Mouse (Mus musculus) stomach, embryonic 14.5 days (tissue): Measurements from ENCODE around the gene Ankrd22. TPM values are rescaled to one million over a fixed set of nuclear protein-coding genes. Genes with fewer than 3 reads are reported as not detected.

Source experiments
- ATAC-seq: fragments of 200-750 bp; cut with Nextera tagmentation; 2 replicates; pipeline ENCODE4 v1.8.0; 2017; ENCODE audit warnings: low read depth, moderate TSS enrichment; ENCODE audit not compliant: insufficient number of reproducible peaks, insufficient read depth, low FRiP score
- H3K27ac ChIP-seq: fragments of 300-500 bp; sonication (generic); 2 replicates; pipeline ENCODE4 v1.5.1; 2014; ENCODE audit warnings: mild to moderate bottlenecking, low read length, moderate library complexity, mixed read lengths
- H3K27me3 ChIP-seq: fragments of 300-500 bp; sonication (generic); 2 replicates; pipeline ENCODE4 v1.6.1; 2014; ENCODE audit warnings: low read length, control low read depth, mixed read lengths; ENCODE audit not compliant: control insufficient read depth, insufficient read depth
- H3K36me3 ChIP-seq: fragments of 300-500 bp; sonication (generic); 2 replicates; pipeline ENCODE4 v1.6.1; 2014; ENCODE audit warnings: mild to moderate bottlenecking, control low read depth, low read length, moderate library complexity, mixed read lengths; ENCODE audit not compliant: control insufficient read depth, insufficient read depth
- H3K4me1 ChIP-seq: fragments of 300-500 bp; sonication (generic); 2 replicates; pipeline ENCODE4 v1.6.1; 2014; ENCODE audit warnings: low read length, control low read depth, mixed read lengths; ENCODE audit not compliant: control insufficient read depth, insufficient read depth
- H3K4me2 ChIP-seq: fragments of 300-500 bp; sonication (generic); replicated peaks from 2 replicates; pipeline ENCODE4 v1.6.1; 2014; ENCODE audit warnings: low read depth, low read length, control low read depth
- H3K4me3 ChIP-seq: fragments of 300-500 bp; sonication (generic); 2 replicates; pipeline ENCODE4 v1.5.1; 2014; ENCODE audit warnings: low read depth, low read length, control low read depth
- H3K9ac ChIP-seq: fragments of 300-500 bp; sonication (generic); replicated peaks from 2 replicates; pipeline ENCODE4 v1.6.1; 2014; ENCODE audit warnings: low read depth, mild to moderate bottlenecking, control low read depth, low read length, moderate library complexity, mixed read lengths
- H3K9me3 ChIP-seq: fragments of 300-500 bp; sonication (generic); 2 replicates; pipeline ENCODE4 v1.6.1; 2016; ENCODE audit warnings: low read depth, low read length, control low read depth; ENCODE audit not compliant: control insufficient read depth
- WGBS: fragments of 180-500 bp; shearing (Covaris S2); extraction: QIAGEN DNeasy Blood & Tissue Kit; methylation state at CpG from one replicate; pipeline ENCODE4 v1.1.7; 2014; 5-methylcytosine and 5-hydroxymethylcytosine counted together
- polyA plus RNA-seq: library from polyadenylated mRNA; unstranded; fragments of >200 nt; fragmentation: Nextera tagmentation; extraction: Ambion mirVana; gene quantifications from 2 replicates; pipeline ENCODE4 v1.2.1, GENCODE M21; 2014

The Ankrd22 gene
- polyA plus RNA-seq, 1 experiment from 2014 or later = 3.5 TPM

DNA sequence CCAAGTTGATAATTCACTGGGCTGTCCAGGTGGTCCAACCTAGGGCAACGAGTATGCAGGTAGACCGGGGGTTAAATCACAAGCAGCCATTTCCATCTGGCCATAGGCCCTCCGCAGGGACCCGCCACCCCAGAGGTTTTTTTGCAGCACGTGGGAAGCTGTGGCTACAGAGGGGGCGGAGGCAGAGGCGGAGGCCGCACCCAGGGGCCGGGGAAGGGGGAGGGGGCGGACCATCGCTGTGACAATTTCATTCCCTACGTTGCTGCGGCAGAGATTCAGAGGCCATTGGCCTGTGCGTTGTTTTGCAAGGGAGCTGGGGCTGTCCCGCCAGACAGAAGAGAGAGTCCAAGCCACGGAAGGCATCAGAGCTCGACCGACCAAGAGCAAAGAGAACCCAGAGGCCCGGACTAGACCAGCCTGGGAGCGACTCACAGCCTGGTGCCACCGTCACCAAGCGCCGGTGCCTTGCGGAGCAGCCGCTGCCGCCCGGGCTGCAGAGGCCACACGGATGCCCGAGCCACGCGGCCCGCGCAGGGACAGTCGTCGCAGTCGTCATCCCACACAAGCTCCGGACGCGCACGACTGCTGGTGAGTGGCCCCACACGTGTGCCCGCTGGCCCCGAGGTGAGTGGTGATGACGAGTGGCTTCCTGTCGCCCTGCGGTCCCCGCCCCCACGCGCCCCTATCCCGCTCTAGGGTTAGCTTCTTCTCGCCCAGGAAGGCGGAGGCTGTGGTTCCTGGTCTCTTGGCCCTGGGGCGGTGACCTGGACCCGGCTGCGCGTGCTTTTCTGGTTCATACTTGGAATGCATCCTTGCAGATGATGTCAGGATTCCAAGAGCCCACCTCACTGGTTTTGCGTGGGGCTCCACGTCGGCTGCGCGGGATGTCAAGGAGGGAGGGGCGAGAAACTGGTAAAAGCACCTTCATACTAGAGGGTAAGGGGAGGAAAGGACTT lies 26.4 kb upstream of the Ankrd22 start, which contains the start of gene Stambpl1:
Gene Stambpl1 (plus strand): TSS at position 222 of the 956 bp plus-strand sequence.
- Histone ChIP-seq H3K27ac (no peak within 1 kb of the TSS), H3K4me2 (peak within 1 kb of the TSS; percentile 70), H3K4me3 (peak within 1 kb of the TSS; percentile 52), H3K9ac (peak within 1 kb of the TSS; percentile 39; the same call in 1 of the 2 replicates), H3K27me3 (no peaks in the 10 kb centered on the region), H3K36me3 (no peaks in the 10 kb centered on the region), H3K4me1 (peaks cover 4% of the 10 kb centered on the region; the same call in 1 of the 2 replicates), H3K9me3 (no peaks in the 10 kb centered on the region)
- WGBS = under 1% methylated on average over 62 of the region's 62 CpGs
- ATAC-seq = peak; percentile 87

DNA sequence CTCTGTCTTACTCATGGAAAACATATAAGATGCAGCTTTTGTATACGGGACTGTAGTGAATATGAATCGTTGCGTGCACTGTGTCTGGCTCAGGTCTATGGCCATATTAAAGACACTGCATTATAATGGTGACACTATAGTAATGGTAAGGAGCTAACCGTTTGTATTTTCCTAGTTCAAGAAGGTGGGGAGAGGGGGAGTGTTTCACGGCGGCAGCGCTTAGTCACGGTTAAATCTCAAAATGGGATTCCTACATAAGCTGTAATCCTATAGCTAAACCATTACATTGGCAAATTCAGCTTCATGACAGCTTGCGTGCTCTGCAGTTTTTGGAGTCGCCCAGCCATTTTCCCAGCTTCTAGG lies 25.8 kb upstream of the Ankrd22 start:
- H3K4me3 ChIP-seq = peak overlapping the region; percentile 52
- H3K27me3 ChIP-seq = no peaks in the 10 kb centered on the region
- H3K4me1 ChIP-seq = peaks cover 4% of the 10 kb centered on the region; the same call in 1 of the 2 replicates
- no peaks in the 10 kb centered on the region for H3K36me3 ChIP-seq
- H3K27ac ChIP-seq = no peak overlapping the region
- WGBS = 24% methylated on average over 10 of the region's 10 CpGs
- peak overlapping the region; percentile 70 for H3K4me2 ChIP-seq
- peak; percentile 10; the same call in 1 of the 2 replicates for ATAC-seq
- H3K9ac ChIP-seq = no peak overlapping the region; the same call in 1 of the 2 replicates
- no peaks in the 10 kb centered on the region for H3K9me3 ChIP-seq

DNA sequence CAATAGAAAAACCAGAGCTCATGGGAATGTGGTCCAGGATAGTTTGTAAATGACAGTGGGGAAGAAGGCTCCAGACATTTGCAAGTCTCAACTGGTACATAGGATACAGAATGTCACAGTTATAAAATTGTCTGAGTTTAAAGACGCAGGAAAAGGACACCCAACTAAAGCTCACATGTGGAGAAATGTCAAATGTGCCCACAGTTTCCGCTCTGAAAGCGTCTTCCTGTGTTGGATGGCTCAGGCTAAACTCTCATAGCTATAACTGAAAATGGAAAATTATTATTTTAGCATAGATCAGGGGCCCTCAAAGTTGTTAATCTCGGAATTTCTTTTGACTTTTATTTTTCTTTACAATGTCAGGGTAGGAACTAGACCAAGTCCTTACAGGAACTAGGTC lies 21.0 kb upstream of the Ankrd22 start:
- 90% methylated on average over 4 of the region's 4 CpGs for WGBS
- no peak for ATAC-seq
- H3K4me2 ChIP-seq = no peak overlapping the region

DNA sequence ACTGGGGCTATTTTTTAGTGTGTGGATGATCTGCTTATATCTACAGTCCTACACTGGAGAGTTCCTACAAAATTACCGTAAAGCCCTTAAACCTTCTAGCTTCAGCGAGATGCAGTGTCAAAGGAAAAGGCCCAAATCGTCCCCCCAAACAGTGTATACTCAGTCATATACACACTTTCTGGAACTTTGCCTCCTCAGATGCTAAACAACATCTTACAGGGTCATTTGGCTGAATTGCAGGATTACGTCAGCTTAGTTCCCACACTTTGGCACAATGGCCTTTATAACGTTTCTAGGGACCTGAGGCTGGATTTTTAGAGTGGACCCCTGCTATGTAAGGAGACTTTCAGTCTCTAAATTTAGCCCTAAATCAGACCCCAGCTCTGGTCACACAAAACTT lies 16.6 kb upstream of the Ankrd22 start:
- no peak overlapping the region for H3K27ac ChIP-seq
- H3K27me3 ChIP-seq = no peaks in the 10 kb centered on the region
- H3K9ac ChIP-seq = no peak overlapping the region
- no peak for ATAC-seq
- H3K36me3 ChIP-seq = no peaks in the 10 kb centered on the region
- 66% methylated on average over 5 of the region's 5 CpGs for WGBS
- H3K9me3 ChIP-seq = no peaks in the 10 kb centered on the region
- no peak overlapping the region for H3K4me2 ChIP-seq
- H3K4me3 ChIP-seq = no peak overlapping the region
- H3K4me1 ChIP-seq = no peaks in the 10 kb centered on the region

More for the DNA sequence above, 21.0 kb upstream of the Ankrd22 start:
- no peak overlapping the region for H3K9ac ChIP-seq
- H3K27me3 ChIP-seq = no peaks in the 10 kb centered on the region
- no peaks in the 10 kb centered on the region for H3K9me3 ChIP-seq
- H3K4me3 ChIP-seq = no peak overlapping the region
- no peaks in the 10 kb centered on the region for H3K36me3 ChIP-seq
- H3K27ac ChIP-seq = no peak overlapping the region
- no peaks in the 10 kb centered on the region for H3K4me1 ChIP-seq

DNA sequence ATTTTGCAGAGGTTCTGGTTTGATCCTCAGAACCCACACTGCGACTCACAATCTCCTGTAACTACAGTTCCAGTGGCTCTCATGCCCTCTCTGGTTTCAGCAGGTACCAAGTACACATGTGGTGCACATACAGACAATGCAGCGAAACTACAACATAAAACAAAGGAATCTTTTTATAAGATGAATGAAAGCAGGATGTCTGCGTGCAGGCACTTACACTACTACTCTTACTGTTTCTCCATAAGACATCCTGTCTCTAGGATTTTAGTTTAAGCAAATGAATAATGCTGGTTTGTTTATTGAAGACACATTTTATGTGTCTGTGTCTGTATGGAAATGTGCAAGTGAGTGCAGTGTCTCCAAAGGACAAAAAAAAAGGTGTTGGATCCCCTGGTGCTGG lies 15.4 kb upstream of the Ankrd22 start:
- no peaks in the 10 kb centered on the region for H3K9me3 ChIP-seq
- no peaks in the 10 kb centered on the region for H3K36me3 ChIP-seq
- H3K9ac ChIP-seq = no peak overlapping the region
- H3K4me1 ChIP-seq = no peaks in the 10 kb centered on the region
- 76% methylated on average over 3 of the region's 3 CpGs for WGBS
- H3K27me3 ChIP-seq = no peaks in the 10 kb centered on the region
- no peak for ATAC-seq
- no peak overlapping the region for H3K4me3 ChIP-seq
- H3K27ac ChIP-seq = no peak overlapping the region
- no peak overlapping the region for H3K4me2 ChIP-seq

DNA sequence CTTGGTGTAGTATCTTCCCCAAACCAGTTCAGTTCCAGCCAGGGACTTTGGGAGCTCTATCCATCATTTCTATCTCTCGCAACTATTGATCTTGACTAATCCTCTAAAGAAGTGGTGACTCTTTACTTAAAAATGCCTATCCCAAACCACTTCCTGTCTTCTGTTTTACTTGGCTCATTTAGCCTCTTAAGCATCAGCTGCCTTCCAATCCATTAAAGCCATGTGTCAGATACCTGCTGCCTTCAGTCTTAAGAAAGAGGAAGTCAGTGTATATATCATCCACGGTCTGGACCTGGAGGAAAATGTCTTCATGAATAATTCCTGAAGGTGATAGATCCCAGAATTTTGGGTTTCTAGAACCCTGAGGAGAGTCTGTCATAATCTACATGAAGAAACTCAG lies 14.5 kb upstream of the Ankrd22 start:
- no peaks in the 10 kb centered on the region for H3K36me3 ChIP-seq
- H3K4me2 ChIP-seq = no peak overlapping the region
- no peaks in the 10 kb centered on the region for H3K4me1 ChIP-seq
- WGBS = 37% methylated on average over 2 of the region's 2 CpGs
- ATAC-seq = no peak
- no peaks in the 10 kb centered on the region for H3K27me3 ChIP-seq
- no peaks in the 10 kb centered on the region for H3K9me3 ChIP-seq
- H3K9ac ChIP-seq = no peak overlapping the region
- no peak overlapping the region for H3K4me3 ChIP-seq
- H3K27ac ChIP-seq = no peak overlapping the region

DNA sequence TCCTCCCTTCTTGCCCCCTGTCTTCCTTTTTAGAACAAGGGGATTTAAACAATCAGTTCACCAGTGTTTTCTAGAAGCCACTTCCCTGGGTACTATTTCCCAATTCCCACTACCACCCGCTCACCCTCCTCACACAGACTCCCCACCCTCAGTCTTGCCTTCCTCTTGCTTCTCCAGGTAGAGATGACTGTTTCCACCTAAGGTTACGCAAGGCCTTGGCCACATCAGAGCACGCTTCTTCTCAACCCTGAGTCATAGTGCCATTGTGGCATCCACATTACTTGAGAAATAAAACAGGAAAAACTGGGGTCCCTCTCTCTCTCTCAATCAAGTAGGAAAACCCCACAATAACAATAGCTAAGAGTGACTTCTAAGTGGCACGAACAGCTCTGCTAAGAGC lies 13.3 kb upstream of the Ankrd22 start:
- H3K4me3 ChIP-seq = no peak overlapping the region
- H3K36me3 ChIP-seq = no peaks in the 10 kb centered on the region
- H3K27me3 ChIP-seq = no peaks in the 10 kb centered on the region
- no peaks in the 10 kb centered on the region for H3K4me1 ChIP-seq
- H3K27ac ChIP-seq = no peak overlapping the region
- no peak for ATAC-seq
- WGBS = 84% methylated on average over 4 of the region's 4 CpGs
- H3K4me2 ChIP-seq = no peak overlapping the region
- H3K9ac ChIP-seq = no peak overlapping the region
- H3K9me3 ChIP-seq = no peaks in the 10 kb centered on the region

DNA sequence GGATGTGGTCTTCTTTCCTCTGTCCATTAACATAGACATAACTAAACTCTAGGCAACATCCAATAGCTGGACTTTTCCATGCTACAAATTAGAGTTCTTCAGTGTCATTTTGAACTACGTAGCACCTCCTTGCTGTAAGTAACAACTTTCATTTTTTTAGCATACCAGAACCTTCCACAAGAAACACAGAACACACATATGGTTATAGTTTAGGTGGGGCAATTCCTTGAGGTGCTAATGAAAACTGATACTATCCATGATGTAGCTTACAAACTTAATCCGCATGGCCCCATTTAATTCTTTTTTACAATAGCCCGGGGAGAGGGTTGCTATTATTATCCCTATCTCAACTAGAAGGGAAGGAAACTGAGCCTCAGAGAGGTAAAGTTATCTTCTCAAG lies 8.2 kb upstream of the Ankrd22 start:
- Histone ChIP-seq H3K36me3 (no peaks in the 10 kb centered on the region), H3K4me1 (no peaks in the 10 kb centered on the region), H3K9me3 (no peaks in the 10 kb centered on the region), H3K9ac (no peak overlapping the region), H3K4me3 (no peak overlapping the region), H3K27ac (no peak overlapping the region), H3K27me3 (no peaks in the 10 kb centered on the region), H3K4me2 (no peak overlapping the region)
- WGBS = 79% methylated on average over 3 of the region's 3 CpGs
- no peak for ATAC-seq
